Mouse (Mus musculus): ENCODE measurements around the gene Map7d3.

The Map7d3 gene

GRCm38 (mm10) chrX:56821765-56822603 is at the start of gene Map7d3:
Gene Map7d3, minus strand, starts transcription at chrX:56822326.
- peak; percentile 1 for DNase-seq (ENCODE audit: low spot score)

GRCm38 (mm10) chrX:56869863-56870262 is 47.7 kb upstream of the Map7d3 start, which contains the start of gene Adgrg4:
Gene Adgrg4, plus strand, starts transcription at chrX:56870163.
- no peak for DNase-seq (ENCODE audit: low spot score)

GRCm38 (mm10) chrX:56841255-56841654 is 19.1 kb upstream of the Map7d3 start:
- no peak for DNase-seq (ENCODE audit: low spot score)

- DNase-seq (ENCODE audit: low spot score), result no peak
Measured at GRCm38 (mm10) chrX:56839369-56839768, 17.2 kb upstream of the Map7d3 start.

GRCm38 (mm10) chrX:56835842-56836241 is 13.7 kb upstream of the Map7d3 start:
- DNase-seq (ENCODE audit: low spot score), result no peak

GRCm38 (mm10) chrX:56827492-56827891 is 5.4 kb upstream of the Map7d3 start:
- no peak for DNase-seq (ENCODE audit: low spot score)

GRCm38 (mm10) chrX:56791268-56791667 is 30.9 kb downstream of the Map7d3 start:
- peak; percentile 7 for DNase-seq (ENCODE audit: low spot score)

- no peak for DNase-seq (ENCODE audit: low spot score)
Measured at GRCm38 (mm10) chrX:56790591-56790990, 31.5 kb downstream of the Map7d3 start.

- no peak for DNase-seq (ENCODE audit: low spot score)
Measured at GRCm38 (mm10) chrX:56787486-56787885, 34.6 kb downstream of the Map7d3 start.

- DNase-seq (ENCODE audit: low spot score), result no peak
Measured at GRCm38 (mm10) chrX:56786281-56787061, 35.7 kb downstream of the Map7d3 start.

GRCm38 (mm10) chrX:56773329-56773728 is 48.8 kb downstream of the Map7d3 start:
- DNase-seq (ENCODE audit: low spot score), result no peak

GRCm38 (mm10) chrX:56771751-56772150 is 50.4 kb downstream of the Map7d3 start:
- DNase-seq (ENCODE audit: low spot score), result no peak

GRCm38 (mm10) chrX:56769838-56770237 is 52.3 kb downstream of the Map7d3 start:
- DNase-seq (ENCODE audit: low spot score), result no peak

- DNase-seq (ENCODE audit: low spot score), result no peak
Measured at GRCm38 (mm10) chrX:56760257-56760760, 61.8 kb downstream of the Map7d3 start.

- DNase-seq (ENCODE audit: low spot score), result no peak
Measured at GRCm38 (mm10) chrX:56756352-56756751, 65.8 kb downstream of the Map7d3 start.

GRCm38 (mm10) chrX:56755646-56756045 is 66.5 kb downstream of the Map7d3 start:
- DNase-seq (ENCODE audit: low spot score), result no peak

GRCm38 (mm10) chrX:56753317-56754289 is 68.5 kb downstream of the Map7d3 start:
- DNase-seq (ENCODE audit: low spot score), result no peak

- DNase-seq (ENCODE audit: low spot score), result no peak
Measured at GRCm38 (mm10) chrX:56752144-56752543, 70.0 kb downstream of the Map7d3 start.

- DNase-seq (ENCODE audit: low spot score), result no peak
Measured at GRCm38 (mm10) chrX:56751536-56751935, 70.6 kb downstream of the Map7d3 start.
